Mouse (Mus musculus) splenic B cell, adult 2 months (primary cell): Measurements from ENCODE around the gene Crebl2.
A peak's percentile ranks its signal among the peaks of the same experiment; 100 is the strongest.

ENCODE experiments used
- DNase-seq: peaks from one replicate; pipeline ENCODE4 v3.0.0-alpha.2; 2011; ENCODE audit warnings: low read depth, low spot score
- H3K27me3 ChIP-seq: 2 replicates; pipeline ENCODE4 v1.6.1; 2012; ENCODE audit warnings: mild to moderate bottlenecking, low read length, moderate library complexity, mixed read lengths; ENCODE audit not compliant: control insufficient read depth, poor library complexity, insufficient read depth, severe bottlenecking
- H3K36me3 ChIP-seq: 2 replicates; pipeline ENCODE4 v1.6.1; 2012; ENCODE audit warnings: mild to moderate bottlenecking, low read length, moderate library complexity, mixed read lengths; ENCODE audit not compliant: control insufficient read depth, poor library complexity, insufficient read depth, severe bottlenecking

The Crebl2 gene

DNA sequence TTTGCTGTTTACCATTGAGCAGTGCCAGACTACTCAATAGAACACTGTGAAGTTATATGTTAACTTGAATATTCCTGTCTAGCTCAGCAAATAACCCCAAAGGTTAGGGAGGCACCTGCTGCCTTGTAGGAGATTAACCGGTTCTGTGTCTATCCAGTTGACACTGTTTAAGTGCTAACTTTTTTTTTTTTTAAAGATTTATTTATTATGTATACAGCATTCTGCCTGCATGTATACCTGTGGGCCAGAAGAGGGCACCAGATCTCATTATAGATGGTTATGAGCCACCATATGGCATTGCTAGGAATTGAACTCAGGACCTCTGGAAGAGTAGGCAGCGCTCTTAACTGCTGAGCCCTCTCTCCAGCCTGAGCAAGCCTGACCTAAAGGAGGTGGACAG is 43.1 kb downstream of the Crebl2 start:
- peaks cover 1% of the 10 kb centered on the region; the same call in 1 of the 2 replicates for H3K36me3 ChIP-seq
- peak; percentile 48 for DNase-seq
- H3K27me3 ChIP-seq, result no peaks in the 10 kb centered on the region

DNA sequence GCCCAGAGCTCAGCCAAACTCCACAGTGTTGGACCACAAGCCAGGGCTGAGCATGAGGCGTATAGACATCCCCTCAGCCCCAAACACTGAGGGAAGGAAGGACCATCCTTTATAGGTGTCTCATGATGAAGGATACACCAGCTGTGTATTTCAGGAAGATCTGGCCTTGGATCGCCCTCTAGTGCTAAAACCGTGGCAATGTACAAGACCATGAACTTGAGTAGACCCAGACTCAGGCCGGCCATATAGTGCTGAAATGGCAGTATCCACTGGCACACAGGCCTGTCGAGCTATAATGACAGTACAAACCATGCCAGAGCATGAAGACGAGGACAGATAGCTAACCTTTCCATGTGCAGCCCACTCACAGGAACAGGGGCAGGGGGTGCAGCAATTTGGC is 46.8 kb downstream of the Crebl2 start:
- peak; percentile 57 for DNase-seq

GRCm38 (mm10) chr6:134877276-134877675 is 47.3 kb downstream of the Crebl2 start:
- DNase-seq, result no peak
- 0 out of 2 replicates have a peak, but pooled peaks cover 1% of the 10 kb centered on the region for H3K36me3 ChIP-seq
- no peaks in the 10 kb centered on the region for H3K27me3 ChIP-seq

More for the DNA sequence above, 46.8 kb downstream of the Crebl2 start:
- Histone ChIP-seq H3K27me3 (no peaks in the 10 kb centered on the region), H3K36me3 (0 out of 2 replicates have a peak, but pooled peaks cover 1% of the 10 kb centered on the region)

GRCm38 (mm10) chr6:134877892-134878291 is 47.9 kb downstream of the Crebl2 start:
- Histone ChIP-seq H3K27me3 (no peaks in the 10 kb centered on the region), H3K36me3 (0 out of 2 replicates have a peak, but pooled peaks cover 1% of the 10 kb centered on the region)
- DNase-seq, result no peak

DNA sequence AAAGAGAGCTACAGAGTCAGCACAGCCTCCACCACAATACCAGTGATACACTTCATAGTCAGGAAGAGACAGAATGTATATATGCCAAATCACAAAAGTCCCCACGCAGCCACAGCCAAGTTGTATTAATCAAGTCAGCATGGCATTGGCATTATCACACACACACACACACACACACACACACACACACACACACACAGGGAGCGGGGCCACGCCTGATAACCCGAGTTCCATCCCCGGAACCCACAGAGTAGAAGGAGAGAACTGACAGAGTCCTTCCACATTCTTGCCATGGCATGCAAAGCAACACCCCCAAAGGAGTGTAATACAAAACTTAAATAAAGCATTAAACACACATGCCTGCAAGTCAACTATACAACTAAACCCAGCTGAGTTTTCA is 49.6 kb downstream of the Crebl2 start:
- Histone ChIP-seq H3K27me3 (no peaks in the 10 kb centered on the region), H3K36me3 (0 out of 2 replicates have a peak, but pooled peaks cover 1% of the 10 kb centered on the region)
- DNase-seq, result no peak

DNA sequence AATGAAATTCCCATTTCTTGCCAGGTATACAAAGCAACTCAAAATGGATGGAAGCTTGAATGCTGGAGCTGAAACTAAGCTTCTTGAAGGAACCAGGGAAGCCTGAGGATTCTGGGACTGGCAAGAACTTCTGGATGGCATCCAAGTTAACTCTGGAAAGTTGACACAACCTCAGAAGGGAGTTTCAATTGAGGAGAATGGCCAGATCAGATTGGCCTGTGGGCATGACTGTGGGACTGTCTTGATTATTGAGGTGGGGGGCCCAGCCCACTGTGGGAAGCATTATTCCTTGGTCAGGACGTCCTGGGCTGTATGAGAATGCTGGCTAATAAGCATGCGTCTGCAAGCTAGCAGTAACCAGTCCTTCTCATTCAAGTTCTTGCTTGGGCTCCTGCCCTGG is 50.1 kb downstream of the Crebl2 start:
- H3K36me3 ChIP-seq, result 0 out of 2 replicates have a peak, but pooled peaks cover 1% of the 10 kb centered on the region
- H3K27me3 ChIP-seq, result no peaks in the 10 kb centered on the region
- DNase-seq, result no peak

DNA sequence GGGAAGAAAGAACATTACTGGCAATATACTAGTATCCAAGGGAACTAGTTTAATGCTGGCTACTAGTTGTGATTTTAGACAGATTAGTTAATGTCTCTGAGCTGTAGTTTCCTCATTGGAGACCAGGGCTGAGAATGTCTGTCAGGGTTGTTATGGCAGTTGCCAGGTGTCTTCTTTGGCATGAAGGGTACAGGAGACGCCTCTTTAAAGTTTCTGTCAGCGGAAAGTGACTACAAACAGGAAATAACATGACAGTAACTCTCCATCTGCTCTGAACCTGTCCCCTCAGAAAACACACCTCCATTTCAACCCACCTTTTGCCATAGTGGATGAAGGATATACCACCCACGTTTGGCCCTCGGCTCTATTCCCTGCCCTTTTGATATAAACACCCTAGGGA is 53.7 kb downstream of the Crebl2 start:
- Histone ChIP-seq H3K36me3 (0 out of 2 replicates have a peak, but pooled peaks cover 1% of the 10 kb centered on the region), H3K27me3 (no peaks in the 10 kb centered on the region)
- no peak for DNase-seq

DNA sequence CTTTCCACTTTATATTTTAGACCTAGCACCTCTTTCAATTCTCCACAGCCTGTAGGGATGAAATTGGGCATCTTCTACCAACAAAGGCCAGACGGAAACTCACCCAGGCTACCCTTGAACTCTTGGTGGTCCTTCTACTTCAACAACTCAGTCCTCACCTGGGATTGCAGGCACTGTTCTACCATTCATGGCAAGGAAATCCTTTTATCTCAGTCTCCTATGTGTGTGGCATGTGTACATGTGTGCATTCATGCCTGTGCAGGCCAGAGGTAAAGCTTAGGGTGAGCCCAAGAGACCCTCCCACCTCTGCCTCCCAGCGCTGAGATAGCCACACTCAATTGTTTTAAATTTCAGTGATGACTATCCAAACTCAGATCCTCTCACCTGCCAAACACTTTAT is 55.6 kb downstream of the Crebl2 start:
- Histone ChIP-seq H3K27me3 (no peaks in the 10 kb centered on the region), H3K36me3 (no peaks in the 10 kb centered on the region)
- no peak for DNase-seq

- Histone ChIP-seq H3K36me3 (no peaks in the 10 kb centered on the region), H3K27me3 (no peaks in the 10 kb centered on the region)
- no peak for DNase-seq
Measured at GRCm38 (mm10) chr6:134886475-134886874, 56.5 kb downstream of the Crebl2 start.

DNA sequence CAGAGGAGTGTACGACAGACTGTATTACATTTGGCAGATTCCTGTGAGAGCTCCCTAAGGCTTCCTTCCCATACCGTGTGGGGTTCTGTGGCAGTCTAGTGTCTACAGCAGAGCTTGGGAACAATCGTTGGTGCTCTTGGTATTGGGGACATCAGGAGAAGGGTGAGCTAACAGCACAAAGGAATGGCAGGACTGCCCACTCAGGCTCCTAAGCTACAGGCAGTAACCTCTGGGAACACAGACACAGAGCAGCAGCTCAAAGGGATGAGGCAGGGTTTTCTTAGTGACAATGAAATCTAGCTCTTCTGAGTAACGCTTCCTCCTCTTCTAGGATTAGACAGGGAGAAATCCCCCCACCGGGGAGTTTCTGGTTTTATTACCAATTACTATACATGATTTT is 57.1 kb downstream of the Crebl2 start:
- no peaks in the 10 kb centered on the region; the same call in 1 of the 2 replicates for H3K27me3 ChIP-seq
- DNase-seq, result no peak
- H3K36me3 ChIP-seq, result no peaks in the 10 kb centered on the region

DNA sequence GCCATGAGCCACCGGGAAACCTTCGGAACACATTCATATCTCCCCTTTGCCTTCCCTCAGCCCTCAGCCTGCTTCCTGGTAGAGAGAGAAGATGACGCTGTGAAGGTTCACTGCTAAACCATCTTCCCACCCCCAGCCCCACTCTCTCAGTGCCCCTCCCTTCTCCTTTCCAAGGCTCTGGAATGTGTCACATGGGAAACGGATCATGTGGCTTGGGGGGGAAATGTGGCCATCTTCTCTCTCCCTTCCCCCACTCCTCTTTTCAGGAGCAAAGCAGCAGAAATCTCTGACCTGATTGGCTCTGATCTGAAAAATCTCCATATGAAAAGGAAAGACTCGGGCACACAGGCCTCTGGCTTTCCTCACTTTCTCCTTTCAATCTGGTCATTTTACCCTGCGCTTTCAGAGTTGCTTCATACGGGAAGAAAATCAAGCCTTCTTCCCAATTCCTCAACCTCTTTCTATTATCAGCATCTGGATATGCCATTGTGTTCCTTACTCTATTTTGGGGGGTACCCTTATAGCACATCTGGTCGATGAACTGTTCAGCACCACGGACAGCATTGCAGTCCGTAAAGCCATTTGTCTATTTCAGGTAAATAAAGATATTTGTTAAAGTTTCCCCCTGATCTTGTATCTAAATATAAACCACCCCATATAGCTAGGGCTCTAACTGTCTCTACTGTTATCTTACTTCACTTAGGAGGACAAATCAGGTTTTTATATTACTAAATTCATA is 57.9 kb downstream of the Crebl2 start:
- H3K36me3 ChIP-seq, result no peaks in the 10 kb centered on the region
- no peaks in the 10 kb centered on the region; the same call in 1 of the 2 replicates for H3K27me3 ChIP-seq
- DNase-seq, result no peak

- DNase-seq, result no peak
- Histone ChIP-seq H3K27me3 (no peaks in the 10 kb centered on the region; the same call in 1 of the 2 replicates), H3K36me3 (no peaks in the 10 kb centered on the region)
Measured at GRCm38 (mm10) chr6:134888563-134889017, 58.6 kb downstream of the Crebl2 start.

DNA sequence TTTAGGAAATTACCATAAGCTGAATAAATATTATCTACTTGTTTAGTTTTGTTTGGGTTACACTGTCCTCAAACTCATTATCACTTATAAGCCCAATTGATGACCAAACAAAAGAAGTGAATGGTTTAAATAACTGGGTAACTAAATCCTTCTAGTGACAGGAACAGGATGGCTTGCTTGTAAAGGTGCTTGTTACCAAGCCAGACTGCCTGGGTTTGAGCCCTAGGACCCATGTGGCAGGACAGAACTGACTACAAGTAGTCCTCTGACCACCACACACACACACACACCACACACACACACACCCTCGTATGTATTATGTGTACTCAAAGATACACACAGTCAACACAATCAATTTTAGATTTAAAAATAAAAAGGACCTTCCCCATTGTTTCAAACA is 59.8 kb downstream of the Crebl2 start:
- no peak for DNase-seq
- H3K27me3 ChIP-seq, result no peaks in the 10 kb centered on the region; the same call in 1 of the 2 replicates
- H3K36me3 ChIP-seq, result no peaks in the 10 kb centered on the region

DNA sequence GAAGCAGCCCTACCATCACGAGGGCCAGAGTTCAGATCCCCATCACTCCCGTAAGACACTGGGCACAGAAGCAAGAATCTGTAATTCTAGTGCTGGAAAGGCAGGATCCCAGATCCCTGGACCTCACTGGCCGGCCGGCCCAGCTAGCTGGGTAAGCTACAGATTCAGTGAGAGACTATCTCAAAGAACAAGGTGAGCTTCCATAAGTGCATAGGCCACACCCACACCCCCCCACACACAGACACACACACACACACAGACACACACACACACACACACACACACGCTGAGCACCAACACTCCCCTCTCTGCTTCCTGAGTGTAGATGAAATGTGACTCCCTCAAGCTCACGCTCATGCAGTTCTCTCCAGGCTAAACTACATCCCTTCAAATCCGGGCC is 60.5 kb downstream of the Crebl2 start:
- no peaks in the 10 kb centered on the region for H3K36me3 ChIP-seq
- H3K27me3 ChIP-seq, result no peaks in the 10 kb centered on the region; the same call in 1 of the 2 replicates
- DNase-seq, result no peak

- no peaks in the 10 kb centered on the region for H3K36me3 ChIP-seq
- DNase-seq, result peak; percentile 28
- H3K27me3 ChIP-seq, result no peaks in the 10 kb centered on the region
Measured at GRCm38 (mm10) chr6:134896570-134897436, 66.8 kb downstream of the Crebl2 start.
